9 mouse cellular contexts compared by ENCODE assay signal in genomic region chr5:3597171-3597570, GRCm38 (mm10). TPM values are rescaled to one million over a fixed set of nuclear protein-coding genes. Genes with fewer than 3 reads are reported as not detected.
DNase-seq lines count a peak whose midpoint lies in the region; ATAC-seq and TF ChIP-seq lines count a peak whose summit lies in the region.
"Had no signal": no experiment of that assay in that cellular context is flagged by ENCODE, and none has a peak within 500 bp of the region (broad histone marks: within the 10 kb centered on the region; RNA-seq: fewer than 3 reads in every experiment).

No protein-coding gene starts in this region.

- peaks cover 16% of the 10 kb centered on the region for H3K4me1 ChIP-seq in embryonic facial prominence, embryonic 15.5 days
- H3K4me1 ChIP-seq in limb, embryonic 10.5 days: peaks cover 15% of the 10 kb centered on the region
- H3K4me1 ChIP-seq in neural tube, embryonic 13.5 days (replicated peaks): peaks cover 32% of the 10 kb centered on the region

- H3K9me3 ChIP-seq in embryonic facial prominence, embryonic 15.5 days (replicated peaks): no peaks in the 10 kb centered on the region
- no peaks in the 10 kb centered on the region for H3K9me3 ChIP-seq in limb, embryonic 10.5 days (replicated peaks)
- H3K9me3 ChIP-seq in neural tube, embryonic 13.5 days: no peaks in the 10 kb centered on the region

- 0 out of 2 replicates have a peak, but pooled peaks cover 10% of the 10 kb centered on the region for H3K36me3 ChIP-seq in embryonic facial prominence, embryonic 15.5 days
- H3K36me3 ChIP-seq in limb, embryonic 10.5 days: peaks cover 7% of the 10 kb centered on the region
- H3K36me3 ChIP-seq in neural tube, embryonic 13.5 days: peaks cover 6% of the 10 kb centered on the region; the same call in 1 of the 2 replicates

- no peak for ATAC-seq in embryonic facial prominence, embryonic 15.5 days (ENCODE audit: insufficient number of reproducible peaks, low FRiP score, low TSS enrichment, low read depth)
- no peak for ATAC-seq in neural tube, embryonic 13.5 days (ENCODE audit: low read depth)

- no peak for TF ChIP-seq CTCF in layer of hippocampus, adult 2 months (conservative IDR thresholded peaks at IDR 0.05)

- H3K4me2 ChIP-seq in embryonic facial prominence, embryonic 15.5 days (replicated peaks): peak overlapping the region; percentile 74
- peak overlapping the region; percentile 70 for H3K4me2 ChIP-seq in neural tube, embryonic 13.5 days

- DNase-seq in layer of hippocampus, adult 2 months (ENCODE audit: low spot score in 2 of 2): no peak
- DNase-seq in layer of hippocampus, adult 11-12 months (ENCODE audit: low spot score): no peak
- no peak for DNase-seq in limb, embryonic 10.5 days (ENCODE audit: low spot score)
- no peak for DNase-seq in testis, postnatal 14 days (ENCODE audit: low spot score)
- DNase-seq in thymus, postnatal 14 days: no peak
- no peak for DNase-seq in left cerebral cortex, postnatal 36 days (ENCODE audit: low spot score in 2 of 2)

- H3K27me3 ChIP-seq in embryonic facial prominence, embryonic 15.5 days: no peaks in the 10 kb centered on the region
- no peaks in the 10 kb centered on the region for H3K27me3 ChIP-seq in limb, embryonic 10.5 days (ENCODE audit: low read depth, poor library complexity, severe bottlenecking)
- no peaks in the 10 kb centered on the region for H3K27me3 ChIP-seq in neural tube, embryonic 13.5 days

- intact Hi-C loops in left cerebral cortex, postnatal 36 days (cut with DNase I): no loop called here

- peak overlapping the region; percentile 99 for H3K4me3 ChIP-seq in layer of hippocampus, adult 2 months
- H3K4me3 ChIP-seq in embryonic facial prominence, embryonic 15.5 days (replicated peaks): peak overlapping the region; percentile 97
- peak overlapping the region; percentile 84 for H3K4me3 ChIP-seq in limb, embryonic 10.5 days
- peak overlapping the region; percentile 78 for H3K4me3 ChIP-seq in neural tube, embryonic 13.5 days

- H3K27ac ChIP-seq in layer of hippocampus, adult 2 months: no peak overlapping the region
- no peak overlapping the region for H3K27ac ChIP-seq in embryonic facial prominence, embryonic 15.5 days (replicated peaks)
- no peak overlapping the region for H3K27ac ChIP-seq in limb, embryonic 10.5 days
- no peak overlapping the region for H3K27ac ChIP-seq in neural tube, embryonic 13.5 days (replicated peaks)

- no peak overlapping the region for H3K9ac ChIP-seq in embryonic facial prominence, embryonic 15.5 days
- peak overlapping the region; percentile 77 for H3K9ac ChIP-seq in neural tube, embryonic 13.5 days

RNA-seq across cellular contexts. Expression of gene Rbm48, which starts 0.8 kb away (rescaled TPM):
- total RNA-seq in layer of hippocampus, adult 2 months (2021): 10 to 100 TPM; 11.2 to 14.1 TPM
- polyA plus RNA-seq in embryonic facial prominence, embryonic 15.5 days (2015; fragmentation: Nextera tagmentation; extraction: Ambion mirVana): 11.9 and 13.0 TPM in 2 replicates
- polyA plus RNA-seq in limb, embryonic 10.5 days (2016; fragmentation: Nextera tagmentation; extraction: Ambion mirVana): 13.4 and 15.2 TPM in 2 replicates
- 16.1 and 16.5 TPM in 2 replicates for polyA plus RNA-seq in neural tube, embryonic 13.5 days (2015; fragmentation: Nextera tagmentation; extraction: Ambion mirVana)
- 10 to 100 TPM in 1 of 2 experiments, 1 to 10 TPM in 1; 8.5 to 16.3 TPM for total RNA-seq in left cerebral cortex, postnatal 36 days (2021)

RNA-seq across cellular contexts. Expression of gene Pex1, which starts 1.3 kb away (rescaled TPM):
- total RNA-seq in layer of hippocampus, adult 2 months (2021): 10 to 100 TPM; 28.4 to 30.7 TPM
- polyA plus RNA-seq in embryonic facial prominence, embryonic 15.5 days (2015; fragmentation: Nextera tagmentation; extraction: Ambion mirVana): 15.9 and 17.3 TPM in 2 replicates
- polyA plus RNA-seq in limb, embryonic 10.5 days (2016; fragmentation: Nextera tagmentation; extraction: Ambion mirVana): 14.6 and 17.2 TPM in 2 replicates
- 22.2 and 26.8 TPM in 2 replicates for polyA plus RNA-seq in neural tube, embryonic 13.5 days (2015; fragmentation: Nextera tagmentation; extraction: Ambion mirVana)
- 10 to 100 TPM; 22.3 to 34.6 TPM for total RNA-seq in left cerebral cortex, postnatal 36 days (2021)

RNA-seq across cellular contexts. Expression of gene 1700109H08Rik, which starts 25.8 kb away (rescaled TPM):
- total RNA-seq in layer of hippocampus, adult 2 months (2021): 1 to 10 TPM; 5.6 to 8.0 TPM
- polyA plus RNA-seq in embryonic facial prominence, embryonic 15.5 days (2015; fragmentation: Nextera tagmentation; extraction: Ambion mirVana): 2.3 and 2.8 TPM in 2 replicates
- 4.1 and 4.6 TPM in 2 replicates for polyA plus RNA-seq in limb, embryonic 10.5 days (2016; fragmentation: Nextera tagmentation; extraction: Ambion mirVana)
- 2.0 and 2.4 TPM in 2 replicates for polyA plus RNA-seq in neural tube, embryonic 13.5 days (2015; fragmentation: Nextera tagmentation; extraction: Ambion mirVana)
- total RNA-seq in left cerebral cortex, postnatal 36 days (2021): 1 to 10 TPM; 2.0 to 5.8 TPM

RNA-seq across cellular contexts. Expression of gene Fam133b, which starts 53.5 kb away (rescaled TPM):
- 10 to 100 TPM; 44.0 to 47.3 TPM for total RNA-seq in layer of hippocampus, adult 2 months (2021)
- polyA plus RNA-seq in embryonic facial prominence, embryonic 15.5 days (2015; fragmentation: Nextera tagmentation; extraction: Ambion mirVana): 24.7 and 26.9 TPM in 2 replicates
- 27.6 and 32.3 TPM in 2 replicates for polyA plus RNA-seq in limb, embryonic 10.5 days (2016; fragmentation: Nextera tagmentation; extraction: Ambion mirVana)
- 24.3 and 25.3 TPM in 2 replicates for polyA plus RNA-seq in neural tube, embryonic 13.5 days (2015; fragmentation: Nextera tagmentation; extraction: Ambion mirVana)
- total RNA-seq in left cerebral cortex, postnatal 36 days (2021): 10 to 100 TPM; 36.0 to 42.5 TPM

RNA-seq across cellular contexts. Expression of gene Tmbim7, which starts 53.8 kb away (rescaled TPM):
- not detected for total RNA-seq in layer of hippocampus, adult 2 months (2021)
- not detected in 2 replicates for polyA plus RNA-seq in embryonic facial prominence, embryonic 15.5 days (2015; fragmentation: Nextera tagmentation; extraction: Ambion mirVana)
- polyA plus RNA-seq in limb, embryonic 10.5 days (2016; fragmentation: Nextera tagmentation; extraction: Ambion mirVana): not detected in 2 replicates
- polyA plus RNA-seq in neural tube, embryonic 13.5 days (2015; fragmentation: Nextera tagmentation; extraction: Ambion mirVana): not detected in 2 replicates
- total RNA-seq in left cerebral cortex, postnatal 36 days (2021): not detected
- total RNA-seq: layer of hippocampus, adult 8-10 months had no signal
